Mouse (Mus musculus) bone marrow, adult 2 months (tissue): ENCODE measurements around the gene Clptm1l.

Experiments
- CTCF ChIP-seq: fragments of 200-500 bp; IDR thresholded peaks from 2 replicates; pipeline ENCODE4 v1.5.1; 2011; ENCODE audit warnings: low read length, control low read depth; ENCODE audit not compliant: control insufficient read depth, insufficient read depth
- POLR2A ChIP-seq: fragments of 200-500 bp; IDR thresholded peaks from 2 replicates; pipeline ENCODE4 v1.6.1; 2011; ENCODE audit warnings: low read depth, mild to moderate bottlenecking, control low read depth, low read length, borderline replicate concordance; ENCODE audit not compliant: control insufficient read depth

- TF ChIP-seq CTCF (no peak), POLR2A (no peak)
Measured at GRCm38 (mm10) chr13:73660163-73660695, 56.4 kb downstream of the Clptm1l start.
